Mouse (Mus musculus) ES-E14 (cell line): Measurements from ENCODE around the gene Xkrx. TPM values are rescaled to one million over a fixed set of nuclear protein-coding genes. Genes with fewer than 3 reads are reported as not detected.

ENCODE experiments used
- DNase-seq: peaks from one replicate; pipeline ENCODE4 v3.0.0-alpha.2; 2013; ENCODE audit warnings: low read depth, low spot score
- H3K27ac ChIP-seq: 2 replicates; pipeline ENCODE4 v1.5.1; 2012; ENCODE audit warnings: low read depth, mild to moderate bottlenecking, low read length, moderate library complexity, mixed read lengths; ENCODE audit not compliant: poor library complexity, insufficient read depth, severe bottlenecking
- H3K36me3 ChIP-seq: 2 replicates; pipeline ENCODE4 v1.6.1; 2012; ENCODE audit warnings: mild to moderate bottlenecking, low read length, moderate library complexity, mixed read lengths; ENCODE audit not compliant: control insufficient read depth, poor library complexity, insufficient read depth, severe bottlenecking
- H3K4me1 ChIP-seq, 2 experiments: fragments of 150-350 bp in 1 of 2; sonication (generic) in 1 of 2; 2 replicates each; pipeline ENCODE4 v1.6.1; 2012; ENCODE audit warnings: low read length in 2 of 2, mild to moderate bottlenecking in 1 of 2, mixed read lengths in 1 of 2; ENCODE audit not compliant: control insufficient read depth in 2 of 2, insufficient read depth in 2 of 2, poor library complexity in 1 of 2
- H3K4me3 ChIP-seq, 2 experiments: fragments of 150-350 bp in 1 of 2; sonication (generic) in 1 of 2; 2 replicates each; pipeline ENCODE4 v1.5.1; 2012; ENCODE audit warnings: low read length in 2 of 2, low read depth in 1 of 2, mild to moderate bottlenecking in 1 of 2, mixed read lengths in 1 of 2; ENCODE audit not compliant: insufficient read depth in 1 of 2, poor library complexity in 1 of 2, severe bottlenecking in 1 of 2
- H3K9ac ChIP-seq: 2 replicates; pipeline ENCODE4 v1.6.1; 2012; ENCODE audit warnings: low read depth, mild to moderate bottlenecking, low read length, mixed read lengths; ENCODE audit not compliant: poor library complexity, insufficient read depth, severe bottlenecking
- H3K9me3 ChIP-seq: fragments of 150-350 bp; sonication (generic); 2 replicates; pipeline ENCODE4 v1.6.1; 2012; ENCODE audit warnings: low read depth, mild to moderate bottlenecking, low read length; ENCODE audit not compliant: control insufficient read depth, insufficient read depth
- CHD2 ChIP-seq: IDR thresholded peaks from 2 replicates; pipeline ENCODE4 v1.6.1; 2014; ENCODE audit warnings: mild to moderate bottlenecking, low read depth, low read length, inconsistent platforms
- HCFC1 ChIP-seq: IDR thresholded peaks from 2 replicates; pipeline ENCODE4 v1.6.1; 2012; ENCODE audit warnings: low read length, inconsistent platforms, borderline replicate concordance; ENCODE audit not compliant: insufficient read depth
- MAFK ChIP-seq: IDR thresholded peaks from 2 replicates; pipeline ENCODE4 v1.6.1; 2014; ENCODE audit warnings: mild to moderate bottlenecking, low read depth, low read length, inconsistent platforms; ENCODE audit not compliant: insufficient read depth
- ZC3H11A ChIP-seq: IDR thresholded peaks from 2 replicates; pipeline ENCODE4 v1.6.1; 2012; ENCODE audit warnings: low read depth, mild to moderate bottlenecking, inconsistent platforms, low read length, borderline replicate concordance
- ZNF384 ChIP-seq: IDR thresholded peaks from 2 replicates; pipeline ENCODE4 v1.6.1; 2012; ENCODE audit warnings: low read depth, low read length, inconsistent platforms
- in situ Hi-C, 2 experiments: fragments of 600-800 bp; cut with MboI; formaldehyde crosslinking; loops; one replicate each; pipeline ENCODE4 v1.15.1; 2025; ENCODE audit warnings: low sequenced_read_pairs in 2 of 2, inconsistent platforms in 1 of 2; ENCODE audit not compliant: unreplicated experiment in 2 of 2
- total RNA-seq: library from RNA; depleted of rRNA; stranded (reverse); fragments of 300-350 nt; gene quantifications from 2 replicates; pipeline ENCODE4 v1.2.3, GENCODE M21; 2012

Gene Xkrx
- total RNA-seq, 1 experiment, result 0.54 TPM

DNA sequence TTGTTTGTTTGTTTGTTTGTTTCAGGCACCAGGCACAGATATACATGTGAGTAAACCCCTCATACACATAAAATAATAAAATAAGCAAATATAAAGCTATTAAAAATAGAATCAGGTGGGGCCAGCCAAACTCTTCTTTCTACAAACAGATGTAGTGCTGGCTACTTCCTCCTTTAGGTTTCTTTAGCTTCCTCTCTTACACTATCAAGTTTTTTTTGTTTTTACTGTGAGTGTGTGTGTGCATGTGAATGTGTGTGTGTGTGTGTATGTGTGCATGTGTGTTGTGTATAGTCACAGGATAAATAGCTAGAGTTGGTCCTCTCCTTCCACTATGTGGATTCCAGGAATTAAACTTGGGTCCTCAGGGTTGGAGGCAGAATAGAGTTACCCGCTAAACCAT, 12.8 kb upstream of the Xkrx start:
- Histone ChIP-seq H3K27ac (no peak overlapping the region), H3K36me3 (no peaks in the 10 kb centered on the region), H3K9me3 (no peaks in the 10 kb centered on the region), H3K4me1 (no peaks in the 10 kb centered on the region), H3K9ac (no peak overlapping the region), H3K4me3 (no peak overlapping the region)
- in situ Hi-C loops, result no loop called here
- no peak for DNase-seq
- no peak for TF ChIP-seq ZNF384
- no peak for TF ChIP-seq HCFC1
- no peak for TF ChIP-seq MAFK
- no peak for TF ChIP-seq ZC3H11A

DNA sequence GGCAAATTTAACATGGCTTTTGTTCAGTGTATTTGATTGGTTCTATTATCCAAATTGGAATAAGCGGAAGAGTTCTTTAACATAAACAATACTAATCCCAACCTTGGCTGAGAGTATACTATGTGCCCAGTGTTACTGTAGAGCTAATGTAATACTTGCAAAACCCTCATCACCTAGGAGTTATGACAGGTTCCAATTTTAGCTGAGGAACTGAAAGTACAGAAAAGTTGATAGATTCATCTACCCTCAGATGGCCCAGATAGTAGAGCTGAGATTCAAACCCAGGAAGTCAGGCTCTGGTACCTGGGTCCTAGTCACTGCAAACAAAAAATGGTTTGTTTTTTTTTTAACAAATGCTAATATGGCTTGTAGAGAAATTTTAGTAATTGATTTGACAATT, 8.7 kb upstream of the Xkrx start:
- Histone ChIP-seq H3K9me3 (no peaks in the 10 kb centered on the region), H3K4me3 (no peak overlapping the region), H3K36me3 (no peaks in the 10 kb centered on the region), H3K9ac (no peak overlapping the region), H3K27ac (no peak overlapping the region), H3K4me1 (no peaks in the 10 kb centered on the region)
- in situ Hi-C loops, result no loop called here
- TF ChIP-seq CHD2, result no peak
- DNase-seq, result no peak

DNA sequence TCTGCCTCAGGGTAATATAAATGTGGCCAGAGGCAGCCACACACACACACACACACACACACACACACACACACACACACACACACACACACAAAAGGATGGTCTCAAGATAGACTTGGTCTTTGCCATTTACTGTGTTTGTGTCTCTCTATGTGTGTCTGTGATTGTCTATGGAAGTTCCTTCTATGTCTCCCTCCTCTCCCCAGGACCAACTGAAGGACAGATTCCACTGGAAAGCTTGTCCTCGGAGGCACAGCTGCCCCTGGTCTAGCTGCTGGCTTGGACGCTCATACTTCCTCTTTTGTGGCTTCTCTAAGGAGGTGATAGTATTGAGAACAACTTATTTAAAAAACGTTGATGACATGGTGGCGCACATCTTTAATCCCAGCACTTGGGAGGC, 1.6 kb upstream of the Xkrx start:
- in situ Hi-C loops, result no loop called here
- no peaks in the 10 kb centered on the region for H3K36me3 ChIP-seq
- H3K4me1 ChIP-seq, result 0 out of 4 replicates have a peak, but pooled peaks cover 0 to 3% of the 10 kb centered on the region in 2 experiments
- no peak for DNase-seq
- no peak overlapping the region for H3K9ac ChIP-seq
- H3K27ac ChIP-seq, result no peak overlapping the region
- H3K9me3 ChIP-seq, result no peaks in the 10 kb centered on the region
- H3K4me3 ChIP-seq, result no peak overlapping the region
- no peak for TF ChIP-seq MAFK
- TF ChIP-seq ZNF384, result no peak
- no peak for TF ChIP-seq ZC3H11A
- no peak for TF ChIP-seq CHD2
- no peak for TF ChIP-seq HCFC1

DNA sequence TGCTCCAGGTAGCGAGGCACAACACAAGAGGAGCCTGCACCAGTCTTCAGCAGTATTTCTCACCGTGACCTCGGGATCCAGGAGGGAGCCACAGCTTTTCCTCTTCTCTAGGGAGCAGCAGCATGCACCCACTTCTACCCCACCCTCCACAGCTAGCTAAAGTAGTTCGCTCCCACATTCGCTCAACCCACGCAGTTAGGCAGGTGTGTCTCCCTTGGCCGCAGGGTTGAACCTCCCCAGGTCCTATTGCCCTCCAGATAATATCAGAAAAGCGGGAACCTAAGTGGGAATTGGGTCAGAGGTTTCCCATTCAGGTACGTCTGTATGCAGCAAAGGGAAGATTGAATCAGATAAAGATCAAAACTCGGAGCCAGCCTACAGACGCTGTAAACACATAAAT, 950 bp upstream of the Xkrx start:
- no peak for TF ChIP-seq ZC3H11A
- TF ChIP-seq MAFK, result no peak
- no peak for TF ChIP-seq CHD2
- TF ChIP-seq HCFC1, result no peak
- TF ChIP-seq ZNF384, result no peak
- 0 out of 4 replicates have a peak, but pooled peaks cover 0 to 3% of the 10 kb centered on the region in 2 experiments for H3K4me1 ChIP-seq
- no peaks in the 10 kb centered on the region for H3K36me3 ChIP-seq
- no peak overlapping the region for H3K27ac ChIP-seq
- H3K9ac ChIP-seq, result no peak overlapping the region
- no peak for DNase-seq
- in situ Hi-C loops, result no loop called here
- peak overlapping the region; percentile 17 to 20; a peak in 1 of 4 replicates for H3K4me3 ChIP-seq
- no peaks in the 10 kb centered on the region for H3K9me3 ChIP-seq

DNA sequence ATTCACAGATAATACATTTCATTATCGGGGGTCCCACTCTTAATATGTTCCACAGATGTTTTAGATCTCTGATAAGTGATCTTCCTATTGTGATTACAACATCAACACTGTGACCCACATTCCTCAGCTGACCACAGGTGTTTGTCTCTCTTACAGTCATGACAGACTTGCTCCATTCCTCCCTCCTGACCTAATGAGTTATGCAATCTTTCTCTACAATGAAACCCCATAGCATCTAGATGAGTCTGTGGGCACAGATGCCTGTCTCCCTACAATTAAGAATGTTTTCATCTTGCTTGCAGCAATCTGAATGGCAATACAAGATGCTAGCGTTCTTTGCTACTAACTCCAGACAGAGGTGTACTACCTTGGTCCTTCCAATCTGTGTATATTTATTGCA, 1.4 kb downstream of the Xkrx start:
- H3K4me1 ChIP-seq, result 0 out of 4 replicates have a peak, but pooled peaks cover 0 to 3% of the 10 kb centered on the region in 2 experiments
- H3K9me3 ChIP-seq, result no peaks in the 10 kb centered on the region
- no peak for TF ChIP-seq MAFK
- TF ChIP-seq ZC3H11A, result no peak
- DNase-seq, result no peak
- no peak overlapping the region for H3K4me3 ChIP-seq
- H3K27ac ChIP-seq, result no peak overlapping the region
- in situ Hi-C loops, result no loop called here
- H3K36me3 ChIP-seq, result no peaks in the 10 kb centered on the region
- H3K9ac ChIP-seq, result no peak overlapping the region
